Mouse (Mus musculus): ENCODE measurements around the gene 4931406C07Rik. TPM values are rescaled to one million over a fixed set of nuclear protein-coding genes. Genes with fewer than 3 reads are reported as not detected.
"Not testable (repeated sequence)": the region's sequence is repeated elsewhere in the genome, so short reads cannot be mapped to it uniquely, and the experiment has no call there.

4931406C07Rik gene
- total RNA-seq (2021) = 1 to 10 TPM; 5.9 to 6.7 TPM
- long read RNA-seq, experiment 1, partial matches to known transcripts = 1 of 3 reads
- long read RNA-seq, experiment 1, other reads (novel, unspliced or antisense) = 1 of 3 reads
- long read RNA-seq, experiment 2, partial matches to known transcripts = 2 of 4 reads
- long read RNA-seq, experiment 2, other reads (novel, unspliced or antisense) = 1 of 4 reads

- intact Hi-C loops (cut with DNase I; ENCODE audit: low total_unique reads) = no loop called here
- no peak for DNase-seq
Observed at GRCm38 (mm10) chr9:15306398-15307119, at the start of gene 4931406C07Rik. TSS of gene 4931406C07Rik (minus strand) at chr9:15306448.

- intact Hi-C loops (cut with DNase I; ENCODE audit: low total_unique reads) = no loop called here
- DNase-seq = no peak
Observed at GRCm38 (mm10) chr9:15349925-15350324, 43.7 kb upstream of the 4931406C07Rik start.

- no peak for DNase-seq
- intact Hi-C loops (cut with DNase I; ENCODE audit: low total_unique reads) = no loop called here
Observed at GRCm38 (mm10) chr9:15337776-15338175, 31.5 kb upstream of the 4931406C07Rik start.

GRCm38 (mm10) chr9:15318170-15318742 lies 12.0 kb upstream of the 4931406C07Rik start:
- no peak for DNase-seq
- intact Hi-C loops (cut with DNase I; ENCODE audit: low total_unique reads) = no loop called here

GRCm38 (mm10) chr9:15317223-15318169 lies 11.2 kb upstream of the 4931406C07Rik start:
- intact Hi-C loops (cut with DNase I; ENCODE audit: low total_unique reads) = no loop called here
- DNase-seq = no peak

- intact Hi-C loops (cut with DNase I; ENCODE audit: low total_unique reads); DNase-seq: not testable (repeated sequence)
Observed at GRCm38 (mm10) chr9:15316296-15316695, 10.0 kb upstream of the 4931406C07Rik start.

GRCm38 (mm10) chr9:15314619-15315018 lies 8.4 kb upstream of the 4931406C07Rik start:
- intact Hi-C loops (cut with DNase I; ENCODE audit: low total_unique reads) = no loop called here
- no peak for DNase-seq

GRCm38 (mm10) chr9:15313633-15314032 lies 7.4 kb upstream of the 4931406C07Rik start:
- intact Hi-C loops (cut with DNase I; ENCODE audit: low total_unique reads) = no loop called here
- no peak for DNase-seq

GRCm38 (mm10) chr9:15312054-15312735 lies 5.9 kb upstream of the 4931406C07Rik start:
- DNase-seq = no peak
- intact Hi-C loops (cut with DNase I; ENCODE audit: low total_unique reads) = no loop called here

- intact Hi-C loops (cut with DNase I; ENCODE audit: low total_unique reads) = no loop called here
- DNase-seq = no peak
Observed at GRCm38 (mm10) chr9:15310179-15310578, 3.9 kb upstream of the 4931406C07Rik start.

GRCm38 (mm10) chr9:15309425-15309824 lies 3.2 kb upstream of the 4931406C07Rik start:
- intact Hi-C loops (cut with DNase I; ENCODE audit: low total_unique reads) = no loop called here
- no peak for DNase-seq

- intact Hi-C loops (cut with DNase I; ENCODE audit: low total_unique reads) = no loop called here
- no peak for DNase-seq
Observed at GRCm38 (mm10) chr9:15308254-15308653, 2.0 kb upstream of the 4931406C07Rik start.

- intact Hi-C loops (cut with DNase I; ENCODE audit: low total_unique reads) = no loop called here
- no peak for DNase-seq
Observed at GRCm38 (mm10) chr9:15307257-15307656, 1.0 kb upstream of the 4931406C07Rik start.

- intact Hi-C loops (cut with DNase I; ENCODE audit: low total_unique reads) = no loop called here
- peak; percentile 97 for DNase-seq
Observed at GRCm38 (mm10) chr9:15305503-15306397, 498 bp downstream of the 4931406C07Rik start, which contains the start of gene Taf1d. TSS of gene Taf1d (plus strand) at chr9:15306214.

GRCm38 (mm10) chr9:15302881-15303280 lies 3.4 kb downstream of the 4931406C07Rik start:
- intact Hi-C loops (cut with DNase I; ENCODE audit: low total_unique reads) = no loop called here

GRCm38 (mm10) chr9:15302006-15302405 lies 4.2 kb downstream of the 4931406C07Rik start:
- DNase-seq; intact Hi-C loops (cut with DNase I; ENCODE audit: low total_unique reads): not testable (repeated sequence)

More at GRCm38 (mm10) chr9:15302881-15303280, 3.4 kb downstream of the 4931406C07Rik start:
- DNase-seq = no peak

- intact Hi-C loops (cut with DNase I; ENCODE audit: low total_unique reads) = no loop called here
- peak; percentile 13 for DNase-seq
Observed at GRCm38 (mm10) chr9:15301399-15301798, 4.8 kb downstream of the 4931406C07Rik start.

- no peak for DNase-seq
Observed at GRCm38 (mm10) chr9:15300056-15300455, 6.2 kb downstream of the 4931406C07Rik start.

More at GRCm38 (mm10) chr9:15300056-15300455, 6.2 kb downstream of the 4931406C07Rik start:
- intact Hi-C loops (cut with DNase I; ENCODE audit: low total_unique reads) = no loop called here

Measured in gastrocnemius, postnatal 14 days (tissue).